Mouse (Mus musculus): ENCODE measurements around the gene Hspbap1. TPM values are rescaled to one million over a fixed set of nuclear protein-coding genes. Genes with fewer than 3 reads are reported as not detected.

Gene Hspbap1
- total and polyA plus RNA-seq, 2 experiments from 2014 or later = 4.7 to 5.3 TPM

DNA sequence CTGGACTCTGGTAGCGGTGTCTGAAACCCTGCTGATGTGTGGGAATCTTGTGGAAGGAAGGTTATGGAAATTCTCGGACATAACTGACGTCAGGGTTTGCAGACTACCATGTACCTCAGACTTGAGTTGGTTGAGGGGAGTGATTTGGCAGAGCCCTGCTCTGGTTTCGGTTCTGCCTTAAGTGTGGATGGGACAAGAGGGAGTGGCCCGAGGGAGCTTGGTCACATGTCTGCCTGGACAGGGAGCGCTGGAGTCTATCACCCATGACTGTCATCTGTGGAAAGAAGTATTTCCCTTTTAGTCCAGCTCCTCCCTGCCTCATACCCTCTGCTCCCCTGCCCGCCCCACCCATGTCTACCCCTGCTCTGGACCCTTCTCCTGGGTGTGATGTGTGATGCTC lies 32.0 kb downstream of the Hspbap1 start:
- peaks cover 2% of the 10 kb centered on the region; the same call in 1 of the 2 replicates for H3K36me3 ChIP-seq (ENCODE audit: insufficient read depth, low read length)
- DNase-seq (ENCODE audit: low spot score) = no peak
- WGBS = 95% methylated on average over 7 of the region's 7 CpGs

GRCm38 (mm10) chr16:35803723-35804122 lies 33.5 kb downstream of the Hspbap1 start:
- Histone ChIP-seq H3K4me2 (ENCODE audit: low read depth, low read length, poor library complexity, severe bottlenecking) (no peak overlapping the region), H3K27me3 (ENCODE audit: insufficient read depth, low read length) (no peaks in the 10 kb centered on the region), H3K4me1 (ENCODE audit: insufficient read depth, low read length) (no peaks in the 10 kb centered on the region), H3K4me3 (ENCODE audit: low read depth, low read length) (no peak overlapping the region), H3K9ac (replicated peaks; ENCODE audit: low read length, poor library complexity, severe bottlenecking) (no peak overlapping the region), H3K36me3 (ENCODE audit: insufficient read depth, low read length) (peaks cover 2% of the 10 kb centered on the region; the same call in 1 of the 2 replicates), H3K9me3 (ENCODE audit: low read length) (no peaks in the 10 kb centered on the region), H3K27ac (ENCODE audit: low read depth, low read length) (no peak overlapping the region)
- DNase-seq (ENCODE audit: low spot score) (no peak), ATAC-seq (ENCODE audit: low FRiP score) (no peak)
- no peak for TF ChIP-seq CTCF (IDR thresholded peaks at IDR 0.05)
- 97% methylated on average over 4 of the region's 4 CpGs for WGBS

More for the DNA sequence above, 32.0 kb downstream of the Hspbap1 start:
- no peak overlapping the region for H3K27ac ChIP-seq (ENCODE audit: low read depth, low read length)
- H3K27me3 ChIP-seq (ENCODE audit: insufficient read depth, low read length) = no peaks in the 10 kb centered on the region
- ATAC-seq (ENCODE audit: low FRiP score) = no peak
- H3K9ac ChIP-seq (replicated peaks; ENCODE audit: low read length, poor library complexity, severe bottlenecking) = no peak overlapping the region
- no peaks in the 10 kb centered on the region for H3K9me3 ChIP-seq (ENCODE audit: low read length)
- H3K4me1 ChIP-seq (ENCODE audit: insufficient read depth, low read length) = no peaks in the 10 kb centered on the region
- no peak overlapping the region for H3K4me3 ChIP-seq (ENCODE audit: low read depth, low read length)
- no peak overlapping the region for H3K4me2 ChIP-seq (ENCODE audit: low read depth, low read length, poor library complexity, severe bottlenecking)
- no peak for TF ChIP-seq CTCF (IDR thresholded peaks at IDR 0.05)

DNA sequence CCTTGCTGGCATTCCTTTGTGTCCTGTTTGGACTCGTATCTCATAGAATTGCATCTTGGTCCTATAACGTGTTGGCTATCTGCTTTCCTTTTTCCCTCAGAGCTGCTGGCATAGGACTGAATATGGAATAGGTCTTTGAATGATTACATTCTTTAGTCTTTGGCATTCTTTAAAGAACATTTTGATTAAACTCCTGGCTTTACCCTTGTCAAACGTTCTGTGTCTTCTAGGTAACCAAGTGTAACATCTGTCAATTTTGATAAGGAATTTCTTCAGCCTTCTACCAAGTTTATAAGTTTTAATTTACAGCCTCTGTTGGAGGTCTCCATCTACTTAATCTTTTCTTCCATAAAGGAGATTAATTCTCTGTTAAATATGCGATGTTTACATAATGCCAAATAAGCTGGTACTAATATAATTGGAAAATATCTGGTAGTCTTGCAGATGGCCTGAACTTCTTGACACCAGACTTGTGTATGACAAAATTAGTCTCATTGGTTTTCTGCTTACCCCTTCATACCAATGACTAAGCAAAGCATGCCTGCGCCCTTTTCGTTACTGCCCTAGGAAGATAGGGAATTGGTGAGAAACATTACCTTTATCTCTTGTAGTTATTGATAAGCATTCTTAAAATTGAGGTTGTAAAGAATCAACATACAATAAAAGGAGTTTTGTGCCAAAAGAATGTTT lies 36.9 kb downstream of the Hspbap1 start:
- Histone ChIP-seq H3K9me3 (ENCODE audit: low read length) (no peaks in the 10 kb centered on the region), H3K4me2 (ENCODE audit: low read depth, low read length, poor library complexity, severe bottlenecking) (no peak overlapping the region), H3K27me3 (ENCODE audit: insufficient read depth, low read length) (no peaks in the 10 kb centered on the region), H3K9ac (replicated peaks; ENCODE audit: low read length, poor library complexity, severe bottlenecking) (no peak overlapping the region), H3K4me1 (ENCODE audit: insufficient read depth, low read length) (no peaks in the 10 kb centered on the region), H3K36me3 (ENCODE audit: insufficient read depth, low read length) (peaks cover 1% of the 10 kb centered on the region; the same call in 1 of the 2 replicates), H3K27ac (ENCODE audit: low read depth, low read length) (no peak overlapping the region), H3K4me3 (ENCODE audit: low read depth, low read length) (no peak overlapping the region)
- DNase-seq (ENCODE audit: low spot score) = no peak
- TF ChIP-seq CTCF (IDR thresholded peaks at IDR 0.05) = no peak
- ATAC-seq (ENCODE audit: low FRiP score) = no peak
- 67% methylated on average over 6 of the region's 6 CpGs for WGBS

- WGBS = 50% methylated on average over 4 of the region's 4 CpGs
- Histone ChIP-seq H3K9me3 (ENCODE audit: low read length) (no peaks in the 10 kb centered on the region), H3K27me3 (ENCODE audit: insufficient read depth, low read length) (no peaks in the 10 kb centered on the region), H3K27ac (ENCODE audit: low read depth, low read length) (no peak overlapping the region), H3K4me1 (ENCODE audit: insufficient read depth, low read length) (no peaks in the 10 kb centered on the region), H3K4me2 (ENCODE audit: low read depth, low read length, poor library complexity, severe bottlenecking) (no peak overlapping the region), H3K9ac (replicated peaks; ENCODE audit: low read length, poor library complexity, severe bottlenecking) (no peak overlapping the region), H3K4me3 (ENCODE audit: low read depth, low read length) (no peak overlapping the region), H3K36me3 (ENCODE audit: insufficient read depth, low read length) (no peaks in the 10 kb centered on the region)
- no peak for TF ChIP-seq CTCF (IDR thresholded peaks at IDR 0.05)
- no peak for ATAC-seq (ENCODE audit: low FRiP score)
- no peak for DNase-seq (ENCODE audit: low spot score)
These were observed 37.5 kb downstream of the Hspbap1 start for GRCm38 (mm10) chr16:35807663-35807992.

DNA sequence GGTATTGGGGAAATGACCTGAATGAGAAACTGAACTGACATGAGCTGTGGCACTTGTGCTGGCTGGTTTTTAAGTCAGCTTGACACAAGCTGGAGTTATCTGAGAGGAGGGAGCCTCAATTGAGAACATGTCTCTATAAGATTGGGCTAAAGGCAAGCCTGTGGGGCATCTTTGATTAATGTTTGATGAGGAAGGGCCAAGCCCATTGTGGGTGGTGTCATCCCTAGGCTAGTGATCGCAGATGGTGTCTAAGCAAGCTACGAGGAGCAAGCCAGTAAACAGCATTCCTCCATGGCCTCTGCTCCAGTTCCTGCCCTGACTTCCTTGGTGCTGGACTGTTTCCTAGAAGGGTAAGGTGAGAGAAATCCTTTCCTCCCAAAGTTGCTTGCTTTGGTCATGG lies 38.7 kb downstream of the Hspbap1 start:
- no peak overlapping the region for H3K27ac ChIP-seq (ENCODE audit: low read depth, low read length)
- 97% methylated on average over 2 of the region's 2 CpGs for WGBS
- no peak overlapping the region for H3K9ac ChIP-seq (replicated peaks; ENCODE audit: low read length, poor library complexity, severe bottlenecking)
- ATAC-seq (ENCODE audit: low FRiP score) = no peak
- no peaks in the 10 kb centered on the region for H3K36me3 ChIP-seq (ENCODE audit: insufficient read depth, low read length)
- H3K4me1 ChIP-seq (ENCODE audit: insufficient read depth, low read length) = no peaks in the 10 kb centered on the region
- no peak overlapping the region for H3K4me2 ChIP-seq (ENCODE audit: low read depth, low read length, poor library complexity, severe bottlenecking)
- no peaks in the 10 kb centered on the region for H3K9me3 ChIP-seq (ENCODE audit: low read length)
- no peaks in the 10 kb centered on the region for H3K27me3 ChIP-seq (ENCODE audit: insufficient read depth, low read length)
- no peak for TF ChIP-seq CTCF (IDR thresholded peaks at IDR 0.05)
- H3K4me3 ChIP-seq (ENCODE audit: low read depth, low read length) = no peak overlapping the region
- DNase-seq (ENCODE audit: low spot score) = no peak

DNA sequence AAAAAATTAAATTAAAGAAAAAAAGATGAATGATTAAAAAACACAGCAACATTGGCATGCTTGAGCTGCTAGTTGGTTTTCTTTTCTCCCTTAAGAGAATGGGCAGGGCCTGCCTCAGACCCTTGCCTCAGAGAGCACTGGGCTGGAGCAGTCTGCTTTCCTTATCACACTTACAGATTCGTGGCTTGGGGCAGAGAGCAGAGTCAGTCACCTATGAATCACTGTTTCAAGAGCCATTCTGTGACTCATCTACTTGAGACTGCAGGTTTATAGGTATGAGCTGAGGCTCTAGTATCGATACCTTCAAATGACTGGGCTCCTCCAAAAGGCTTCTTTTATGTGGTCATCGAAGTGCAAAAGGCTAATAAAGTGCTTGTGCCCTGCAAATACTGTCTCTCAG lies 42.9 kb downstream of the Hspbap1 start:
- WGBS = 82% methylated on average over 3 of the region's 3 CpGs

More for the DNA sequence above, 42.9 kb downstream of the Hspbap1 start:
- Histone ChIP-seq H3K9me3 (ENCODE audit: low read length) (no peaks in the 10 kb centered on the region), H3K4me3 (ENCODE audit: low read depth, low read length) (no peak overlapping the region), H3K4me2 (ENCODE audit: low read depth, low read length, poor library complexity, severe bottlenecking) (no peak overlapping the region), H3K4me1 (ENCODE audit: insufficient read depth, low read length) (no peaks in the 10 kb centered on the region), H3K36me3 (ENCODE audit: insufficient read depth, low read length) (no peaks in the 10 kb centered on the region; the same call in 1 of the 2 replicates), H3K27ac (ENCODE audit: low read depth, low read length) (no peak overlapping the region), H3K27me3 (ENCODE audit: insufficient read depth, low read length) (no peaks in the 10 kb centered on the region), H3K9ac (replicated peaks; ENCODE audit: low read length, poor library complexity, severe bottlenecking) (no peak overlapping the region)
- TF ChIP-seq CTCF (IDR thresholded peaks at IDR 0.05) = no peak
- ATAC-seq (ENCODE audit: low FRiP score) (no peak), DNase-seq (ENCODE audit: low spot score) (no peak)
